Mouse (Mus musculus) hindbrain, embryonic 14.5 days (tissue): ENCODE results near the gene Phxr2. TPM values are rescaled to one million over a fixed set of nuclear protein-coding genes. Genes with fewer than 3 reads are reported as not detected.
A peak's percentile ranks its signal among the peaks of the same experiment; 100 is the strongest.

Experiments
- ATAC-seq: fragments of 200-750 bp; cut with Nextera tagmentation; 2 replicates; pipeline ENCODE4 v1.8.0; 2017; ENCODE audit warnings: moderate number of reproducible peaks, mild to moderate bottlenecking, moderate TSS enrichment, moderate library complexity; ENCODE audit not compliant: low FRiP score
- DNase-seq: peaks from one replicate; pipeline ENCODE4 v3.0.0-alpha.2; 2015; ENCODE audit warnings: low spot score
- H3K27ac ChIP-seq: fragments of 300-500 bp; sonication (generic); 2 replicates; pipeline ENCODE4 v1.5.1; 2014; ENCODE audit warnings: mild to moderate bottlenecking, moderate library complexity
- H3K27me3 ChIP-seq: fragments of 300-500 bp; sonication (generic); 2 replicates; pipeline ENCODE4 v1.6.1; 2014; ENCODE audit warnings: mild to moderate bottlenecking, low read length, mixed read lengths; ENCODE audit not compliant: control insufficient read depth, insufficient read depth
- H3K36me3 ChIP-seq: fragments of 300-500 bp; sonication (generic); replicated peaks from 2 replicates; pipeline ENCODE4 v1.6.1; 2014; ENCODE audit not compliant: control insufficient read depth, insufficient read depth
- H3K4me1 ChIP-seq: fragments of 300-500 bp; sonication (generic); replicated peaks from 2 replicates; pipeline ENCODE4 v1.6.1; 2014; ENCODE audit warnings: antibody characterized with exemption, low read length, mixed read lengths; ENCODE audit not compliant: control insufficient read depth, insufficient read depth
- H3K4me2 ChIP-seq: fragments of 300-500 bp; sonication (generic); replicated peaks from 2 replicates; pipeline ENCODE4 v1.6.1; 2014; ENCODE audit warnings: mild to moderate bottlenecking, moderate library complexity
- H3K4me3 ChIP-seq: fragments of 300-500 bp; sonication (generic); replicated peaks from 2 replicates; pipeline ENCODE4 v1.5.1; 2014; ENCODE audit warnings: mild to moderate bottlenecking, low read length
- H3K9ac ChIP-seq: fragments of 300-500 bp; sonication (generic); 2 replicates; pipeline ENCODE4 v1.6.1; 2014
- H3K9me3 ChIP-seq: fragments of 300-500 bp; sonication (generic); 2 replicates; pipeline ENCODE4 v1.6.1; 2016; ENCODE audit warnings: low read length; ENCODE audit not compliant: control insufficient read depth
- WGBS: fragments of 180-500 bp; shearing (Covaris S2); extraction: QIAGEN DNeasy Blood & Tissue Kit; methylation state at CpG from one replicate; pipeline ENCODE4 v1.1.7; 2014; 5-methylcytosine and 5-hydroxymethylcytosine counted together
- polyA plus RNA-seq: library from polyadenylated mRNA; unstranded; fragments of >200 nt; fragmentation: Nextera tagmentation; extraction: Ambion mirVana; gene quantifications from 2 replicates; pipeline ENCODE4 v1.2.1, GENCODE M21; 2014

Gene Phxr2
- polyA plus RNA-seq, 1 experiment from 2014 or later, result not detected

DNA sequence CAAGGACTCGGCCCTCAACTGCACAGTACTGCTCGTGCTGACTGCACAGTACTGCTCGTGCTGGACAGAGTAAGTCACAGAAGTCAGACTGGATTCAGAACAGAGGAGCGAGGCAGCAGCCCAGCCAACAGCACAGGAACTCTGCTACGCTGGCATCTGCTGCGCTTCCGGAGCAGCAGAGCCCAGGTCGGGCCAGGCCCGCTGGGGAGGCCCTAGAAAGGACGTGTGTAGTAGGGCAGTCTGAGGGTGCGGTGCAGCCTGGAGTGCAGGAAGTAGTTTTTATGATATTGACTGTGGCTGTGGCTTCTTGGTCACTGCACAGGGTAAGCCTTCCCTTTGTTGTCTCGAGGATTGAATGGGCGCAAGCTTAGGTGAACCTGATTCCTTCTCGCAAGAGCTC, 829 bp upstream of the Phxr2 start:
- Histone ChIP-seq H3K9me3 (no peaks in the 10 kb centered on the region), H3K4me2 (no peak overlapping the region), H3K9ac (no peak overlapping the region), H3K27me3 (no peaks in the 10 kb centered on the region), H3K4me1 (no peaks in the 10 kb centered on the region), H3K36me3 (peaks cover 25% of the 10 kb centered on the region), H3K4me3 (no peak overlapping the region), H3K27ac (no peak overlapping the region)
- WGBS, result 96% methylated on average over 14 of the region's 14 CpGs
- ATAC-seq, result no peak
- DNase-seq, result no peak

GRCm38 (mm10) chr10:99119471-99119870, 6.7 kb downstream of the Phxr2 start:
- Histone ChIP-seq H3K27me3 (no peaks in the 10 kb centered on the region), H3K9me3 (no peaks in the 10 kb centered on the region), H3K4me1 (no peaks in the 10 kb centered on the region), H3K27ac (no peak overlapping the region), H3K9ac (no peak overlapping the region), H3K36me3 (no peaks in the 10 kb centered on the region), H3K4me2 (no peak overlapping the region), H3K4me3 (no peak overlapping the region)
- DNase-seq, result no peak
- 88% methylated on average over 4 of the region's 4 CpGs for WGBS
- no peak for ATAC-seq

DNA sequence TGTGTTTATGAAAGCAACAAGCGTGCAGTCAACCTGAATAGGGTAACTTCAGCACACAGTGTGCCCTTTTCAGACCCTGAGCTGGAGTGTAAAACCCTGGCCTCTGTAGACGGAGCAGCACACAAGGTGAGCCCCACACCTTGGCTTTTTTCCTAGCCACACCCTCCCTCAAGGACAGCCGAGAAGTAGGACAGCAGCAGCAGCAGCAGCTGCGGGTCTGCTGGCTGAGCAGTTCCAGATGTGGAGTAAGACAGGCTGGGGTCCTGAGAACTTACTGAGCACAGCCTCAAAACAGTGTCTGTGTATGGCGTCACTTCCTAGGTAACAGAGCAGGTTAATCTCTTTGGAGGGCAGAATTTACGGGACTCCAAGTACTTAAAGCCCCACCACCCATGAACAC, 7.4 kb downstream of the Phxr2 start:
- no peaks in the 10 kb centered on the region for H3K36me3 ChIP-seq
- no peak overlapping the region for H3K27ac ChIP-seq
- no peak for ATAC-seq
- no peak overlapping the region for H3K9ac ChIP-seq
- no peaks in the 10 kb centered on the region for H3K4me1 ChIP-seq
- no peak overlapping the region for H3K4me3 ChIP-seq
- no peak for DNase-seq
- no peaks in the 10 kb centered on the region for H3K27me3 ChIP-seq
- WGBS, result 86% methylated on average over 6 of the region's 6 CpGs
- no peak overlapping the region for H3K4me2 ChIP-seq
- no peaks in the 10 kb centered on the region for H3K9me3 ChIP-seq

DNA sequence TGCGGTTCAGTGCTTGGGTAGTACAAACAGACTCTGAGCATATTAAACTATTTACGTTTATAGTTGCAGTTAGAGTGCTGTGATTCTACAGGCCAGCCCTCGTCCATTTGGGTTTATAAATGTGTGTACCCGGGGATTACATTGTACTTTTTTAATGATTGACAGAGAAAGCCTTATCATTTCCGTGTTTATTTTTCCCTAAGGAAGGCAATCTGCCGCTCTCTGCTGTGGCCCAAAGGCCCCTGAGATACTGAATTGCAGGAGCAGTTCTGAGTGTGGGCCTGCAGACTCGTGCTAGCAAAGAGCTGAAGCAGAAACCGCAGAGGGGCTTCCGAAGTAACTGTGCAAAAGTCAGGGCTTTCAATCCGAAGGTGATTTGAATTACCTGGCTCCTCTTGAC, 8.2 kb downstream of the Phxr2 start:
- H3K9me3 ChIP-seq, result no peaks in the 10 kb centered on the region
- DNase-seq, result no peak
- H3K4me2 ChIP-seq, result no peak overlapping the region
- no peak for ATAC-seq
- H3K4me3 ChIP-seq, result no peak overlapping the region
- no peaks in the 10 kb centered on the region for H3K36me3 ChIP-seq
- no peaks in the 10 kb centered on the region; the same call in 1 of the 2 replicates for H3K4me1 ChIP-seq
- no peak overlapping the region for H3K27ac ChIP-seq
- no peak overlapping the region for H3K9ac ChIP-seq
- 86% methylated on average over 10 of the region's 10 CpGs for WGBS
- no peaks in the 10 kb centered on the region for H3K27me3 ChIP-seq

DNA sequence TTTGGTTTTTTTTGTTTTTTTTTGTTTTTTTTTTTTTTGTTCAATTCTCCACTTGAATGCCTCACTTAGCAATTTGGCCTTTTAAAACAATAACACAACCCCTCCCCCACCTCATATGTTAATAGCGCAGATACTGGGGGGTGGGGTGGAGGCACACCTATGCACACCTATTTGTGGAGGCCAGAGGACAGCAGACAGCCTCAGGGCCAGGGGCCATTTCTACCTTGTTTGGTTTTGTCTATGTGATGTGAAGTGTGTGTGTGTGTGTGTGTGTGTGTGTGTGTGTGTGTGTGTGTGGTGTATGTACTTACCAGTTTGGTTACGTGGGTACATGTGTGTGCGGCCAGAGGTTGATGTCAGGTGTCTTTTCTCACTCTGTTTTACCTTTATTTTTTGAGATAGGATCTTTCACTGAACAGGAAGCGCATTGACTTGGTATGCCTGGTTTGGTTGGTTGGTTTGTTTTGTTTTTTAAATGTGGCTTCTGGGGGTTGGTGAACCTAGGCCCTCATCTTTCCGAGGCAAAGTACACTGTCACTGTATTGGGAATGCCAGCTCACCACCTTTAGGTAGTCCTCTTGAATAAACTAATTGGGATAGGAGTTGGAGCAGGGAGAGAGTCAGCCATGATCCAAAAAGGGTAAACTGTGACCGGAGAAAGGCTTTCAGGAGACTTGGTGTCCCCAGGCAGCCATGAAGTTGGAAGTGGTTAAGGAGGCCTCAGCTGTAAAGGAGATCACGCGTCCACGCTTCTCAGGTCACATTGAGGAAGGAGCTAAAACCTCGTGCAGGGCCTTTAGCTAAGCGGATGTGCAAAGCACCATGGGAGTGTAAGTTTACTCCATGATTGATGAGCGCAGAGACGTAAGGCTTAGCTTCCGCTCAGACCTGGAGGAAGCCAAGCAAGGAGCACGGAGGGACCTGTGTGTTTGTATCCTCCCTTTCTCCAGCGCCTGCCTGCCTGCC, 9.2 kb downstream of the Phxr2 start:
- 92% methylated on average over 15 of the region's 16 CpGs for WGBS
- Histone ChIP-seq H3K9me3 (no peaks in the 10 kb centered on the region), H3K27me3 (no peaks in the 10 kb centered on the region), H3K27ac (no peak overlapping the region), H3K4me2 (no peak overlapping the region), H3K9ac (no peak overlapping the region), H3K4me1 (peaks cover 2% of the 10 kb centered on the region; the same call in 1 of the 2 replicates), H3K4me3 (no peak overlapping the region), H3K36me3 (no peaks in the 10 kb centered on the region)
- no peak for ATAC-seq
- DNase-seq, result no peak

DNA sequence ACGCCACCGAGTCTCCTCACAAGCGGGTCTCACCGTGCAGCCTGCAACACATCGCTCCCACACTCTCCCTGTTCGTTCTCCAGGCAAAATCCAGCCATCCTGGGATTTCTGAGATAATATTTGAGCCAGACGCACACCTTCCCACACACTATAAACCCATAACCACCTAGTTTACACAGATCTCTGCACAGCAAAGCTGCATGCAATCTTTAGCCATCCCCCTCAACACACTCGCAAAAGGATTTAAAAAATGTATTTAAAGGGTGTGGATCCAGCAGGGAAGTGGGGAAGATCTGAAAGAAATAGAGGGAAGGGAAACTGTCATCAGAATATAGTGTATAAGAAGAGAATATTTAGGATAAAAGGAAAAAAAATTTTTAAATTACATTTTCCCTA, 9.9 kb downstream of the Phxr2 start:
- WGBS, result 76% methylated on average over 8 of the region's 8 CpGs
- H3K4me2 ChIP-seq, result no peak overlapping the region
- H3K4me1 ChIP-seq, result peaks cover 2% of the 10 kb centered on the region; the same call in 1 of the 2 replicates
- ATAC-seq (no peak), DNase-seq (no peak)
- H3K27me3 ChIP-seq, result no peaks in the 10 kb centered on the region
- H3K9me3 ChIP-seq, result no peaks in the 10 kb centered on the region
- no peak overlapping the region for H3K27ac ChIP-seq
- no peak overlapping the region for H3K9ac ChIP-seq
- no peak overlapping the region for H3K4me3 ChIP-seq
- H3K36me3 ChIP-seq, result no peaks in the 10 kb centered on the region

GRCm38 (mm10) chr10:99115471-99116236, 10.5 kb downstream of the Phxr2 start:
- Histone ChIP-seq H3K9ac (peak overlapping the region; percentile 39; the same call in 1 of the 2 replicates), H3K4me1 (peaks cover 5% of the 10 kb centered on the region; the same call in 1 of the 2 replicates), H3K27me3 (no peaks in the 10 kb centered on the region), H3K36me3 (peaks cover 4% of the 10 kb centered on the region; the same call in 1 of the 2 replicates), H3K27ac (no peak overlapping the region), H3K4me3 (no peak overlapping the region), H3K4me2 (no peak overlapping the region), H3K9me3 (no peaks in the 10 kb centered on the region)
- WGBS, result 68% methylated on average over 18 of the region's 18 CpGs
- no peak for DNase-seq
- no peak for ATAC-seq

DNA sequence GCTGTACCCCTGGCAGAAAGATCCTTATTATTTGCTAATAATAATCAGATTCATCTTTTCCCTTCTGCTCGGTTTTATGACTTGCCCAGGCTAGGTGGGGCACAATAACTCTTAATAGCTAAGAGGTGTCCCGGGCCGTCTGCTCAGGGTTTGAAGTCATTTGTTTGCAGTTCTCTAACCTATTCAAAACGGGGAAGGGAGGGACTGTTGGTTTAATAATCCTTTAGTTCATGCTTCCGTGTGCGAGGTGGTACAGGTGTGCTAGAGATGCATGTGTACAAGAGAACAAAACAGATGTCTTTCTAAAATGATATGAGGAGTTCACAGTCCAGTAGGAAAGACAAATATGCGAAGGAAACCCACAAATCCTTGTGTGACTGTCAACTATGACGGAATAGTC, 11.8 kb downstream of the Phxr2 start:
- H3K4me3 ChIP-seq, result no peak overlapping the region
- 82% methylated on average over 8 of the region's 8 CpGs for WGBS
- H3K4me2 ChIP-seq, result no peak overlapping the region
- DNase-seq (no peak), ATAC-seq (no peak)
- no peak overlapping the region for H3K27ac ChIP-seq
- peaks cover 5% of the 10 kb centered on the region; the same call in 1 of the 2 replicates for H3K4me1 ChIP-seq
- H3K9me3 ChIP-seq, result no peaks in the 10 kb centered on the region
- no peaks in the 10 kb centered on the region for H3K27me3 ChIP-seq
- peaks cover 16% of the 10 kb centered on the region for H3K36me3 ChIP-seq
- no peak overlapping the region for H3K9ac ChIP-seq

- Histone ChIP-seq H3K4me1 (peaks cover 12% of the 10 kb centered on the region; the same call in 1 of the 2 replicates), H3K9ac (no peak overlapping the region), H3K36me3 (peaks cover 19% of the 10 kb centered on the region), H3K4me3 (no peak overlapping the region), H3K9me3 (no peaks in the 10 kb centered on the region), H3K27me3 (no peaks in the 10 kb centered on the region), H3K27ac (no peak overlapping the region), H3K4me2 (no peak overlapping the region)
- 54% methylated on average over 3 of the region's 3 CpGs for WGBS
- ATAC-seq (no peak), DNase-seq (no peak)
These were observed 12.6 kb downstream of the Phxr2 start for GRCm38 (mm10) chr10:99113533-99113932.
